Mouse (Mus musculus): Measurements from ENCODE around the gene Arntl2. TPM values are rescaled to one million over a fixed set of nuclear protein-coding genes. Genes with fewer than 3 reads are reported as not detected.

The Arntl2 gene
- total RNA-seq, 1 experiment, result 8.4 TPM

DNA sequence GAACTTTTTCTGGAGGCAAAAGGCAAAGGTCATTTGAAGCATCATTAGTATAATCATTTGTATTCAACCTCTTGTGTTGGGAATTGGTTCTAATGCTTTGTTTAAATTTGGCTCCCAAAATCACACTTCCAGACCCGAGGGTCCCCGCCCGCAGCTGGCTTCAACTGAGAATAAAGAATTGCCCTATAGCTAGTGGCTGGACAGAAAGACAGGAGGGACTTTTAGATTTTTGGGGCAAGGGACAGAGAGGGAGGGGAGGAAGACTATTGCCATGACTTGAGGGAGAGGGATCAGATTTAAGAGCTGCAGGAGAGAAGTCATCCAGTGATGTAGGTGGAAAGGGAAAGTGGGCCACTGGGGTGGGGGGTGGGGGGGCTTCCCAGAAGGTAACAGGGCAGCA, 14.3 kb upstream of the Arntl2 start:
- no peaks in the 10 kb centered on the region for H3K36me3 ChIP-seq (ENCODE audit: control insufficient read depth, insufficient read depth, low read length, poor library complexity, severe bottlenecking)
- H3K9ac ChIP-seq (ENCODE audit: insufficient read depth, low read depth, low read length, poor library complexity, severe bottlenecking), result no peak overlapping the region
- in situ Hi-C loops (cut with MboI; ENCODE audit: low sequenced_read_pairs in 2 of 2, unreplicated experiment in 2 of 2), result no loop called here
- H3K9me3 ChIP-seq (ENCODE audit: control insufficient read depth, insufficient read depth, low read depth, low read length), result no peaks in the 10 kb centered on the region
- no peak overlapping the region for H3K4me3 ChIP-seq (ENCODE audit: insufficient read depth in 1 of 2, low read depth in 1 of 2, low read length in 2 of 2, poor library complexity in 1 of 2, severe bottlenecking in 1 of 2)
- no peak for TF ChIP-seq MAFK (IDR thresholded peaks at IDR 0.05; ENCODE audit: insufficient read depth, low read depth, low read length)
- TF ChIP-seq CHD2 (IDR thresholded peaks at IDR 0.05; ENCODE audit: low read depth, low read length), result no peak
- H3K27ac ChIP-seq (ENCODE audit: insufficient read depth, low read depth, low read length, poor library complexity, severe bottlenecking), result no peak overlapping the region
- no peak for DNase-seq (ENCODE audit: low read depth, low spot score)
- H3K4me1 ChIP-seq (ENCODE audit: control insufficient read depth in 2 of 2, insufficient read depth in 2 of 2, low read length in 2 of 2, poor library complexity in 1 of 2), result no peaks in the 10 kb centered on the region

DNA sequence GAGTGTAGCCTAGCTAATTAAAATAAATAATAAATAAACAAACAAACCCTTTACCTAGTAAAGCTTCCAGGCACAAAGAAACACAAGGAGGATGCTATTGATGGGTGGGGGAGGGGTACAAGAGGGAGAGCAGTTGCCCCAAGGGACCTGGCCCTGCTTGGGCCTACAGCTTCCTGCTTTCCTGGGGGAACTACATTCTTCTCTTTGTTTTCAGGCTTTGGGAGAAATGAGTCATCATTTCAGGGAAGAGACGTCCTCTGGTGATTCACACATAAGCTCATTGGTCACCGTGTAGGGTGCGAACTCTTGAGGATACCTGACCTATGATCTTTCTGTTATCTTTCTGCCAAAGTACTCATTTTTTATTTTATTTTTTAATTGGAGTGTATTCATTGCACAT, 2.3 kb upstream of the Arntl2 start:
- Histone ChIP-seq H3K9me3 (ENCODE audit: control insufficient read depth, insufficient read depth, low read depth, low read length) (no peaks in the 10 kb centered on the region), H3K36me3 (ENCODE audit: control insufficient read depth, insufficient read depth, low read length, poor library complexity, severe bottlenecking) (no peaks in the 10 kb centered on the region), H3K27ac (ENCODE audit: insufficient read depth, low read depth, low read length, poor library complexity, severe bottlenecking) (no peak overlapping the region; the same call in 1 of the 2 replicates), H3K9ac (ENCODE audit: insufficient read depth, low read depth, low read length, poor library complexity, severe bottlenecking) (no peak overlapping the region), H3K4me1 (ENCODE audit: control insufficient read depth in 2 of 2, insufficient read depth in 2 of 2, low read length in 2 of 2, poor library complexity in 1 of 2) (peaks cover 0 to 9% of the 10 kb centered on the region in 2 experiments; a peak in 1 of 4 replicates), H3K4me3 (ENCODE audit: insufficient read depth in 1 of 2, low read depth in 1 of 2, low read length in 2 of 2, poor library complexity in 1 of 2, severe bottlenecking in 1 of 2) (no peak overlapping the region)
- in situ Hi-C loops (cut with MboI; ENCODE audit: low sequenced_read_pairs in 2 of 2, unreplicated experiment in 2 of 2), result no loop called here
- TF ChIP-seq MAFK (IDR thresholded peaks at IDR 0.05; ENCODE audit: insufficient read depth, low read depth, low read length) (no peak), ZC3H11A (IDR thresholded peaks at IDR 0.05; ENCODE audit: borderline replicate concordance, low read depth, low read length) (no peak), ZNF384 (IDR thresholded peaks at IDR 0.05; ENCODE audit: low read depth, low read length) (no peak), HCFC1 (IDR thresholded peaks at IDR 0.05; ENCODE audit: borderline replicate concordance, insufficient read depth, low read length) (no peak), CHD2 (IDR thresholded peaks at IDR 0.05; ENCODE audit: low read depth, low read length) (no peak; the same call in 1 of the 2 replicates)
- DNase-seq (ENCODE audit: low read depth, low spot score), result no peak

DNA sequence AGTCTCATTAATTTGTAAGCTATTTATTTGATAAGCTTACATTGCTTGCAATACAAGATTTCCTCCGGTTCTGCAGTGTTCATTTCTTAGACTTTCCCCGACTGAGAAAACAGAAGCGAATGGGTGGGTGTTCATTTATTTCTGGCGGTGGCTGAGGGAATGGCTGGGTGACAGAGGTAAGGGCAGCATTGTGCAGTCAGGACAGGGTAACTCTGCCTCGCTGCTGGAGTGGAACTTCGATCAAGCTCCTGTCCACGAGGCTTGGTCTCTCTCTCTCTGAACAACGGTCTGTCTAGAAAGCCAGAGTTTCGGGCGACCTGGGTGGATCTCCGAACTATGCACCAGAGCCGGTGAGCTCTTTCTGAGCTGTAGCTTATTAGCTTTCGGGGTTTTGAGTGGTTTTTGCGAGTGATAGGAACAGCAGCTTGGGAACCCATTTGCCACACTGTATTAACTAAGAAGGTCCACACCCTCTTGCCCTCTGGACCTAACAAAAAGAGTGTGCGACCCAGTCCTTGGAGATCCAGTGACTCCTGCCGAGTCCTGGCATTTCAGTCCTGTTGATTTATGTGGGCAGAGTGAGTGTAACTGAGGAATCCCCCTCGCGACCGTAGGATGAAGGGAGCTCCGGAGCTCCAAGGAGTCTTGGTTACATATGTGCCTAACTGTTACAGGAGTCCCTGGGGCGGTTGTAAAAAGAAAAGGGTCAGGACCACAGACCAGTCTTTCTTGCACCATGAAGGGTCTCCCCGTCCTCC, 510 bp upstream of the Arntl2 start:
- H3K4me1 ChIP-seq (ENCODE audit: control insufficient read depth in 2 of 2, insufficient read depth in 2 of 2, low read length in 2 of 2, poor library complexity in 1 of 2), result peaks cover 0 to 9% of the 10 kb centered on the region in 2 experiments; a peak in 1 of 4 replicates
- peak overlapping the region; percentile 62 for H3K9ac ChIP-seq (ENCODE audit: insufficient read depth, low read depth, low read length, poor library complexity, severe bottlenecking)
- in situ Hi-C loops (cut with MboI; ENCODE audit: low sequenced_read_pairs in 2 of 2, unreplicated experiment in 2 of 2), result no loop called here
- no peaks in the 10 kb centered on the region for H3K9me3 ChIP-seq (ENCODE audit: control insufficient read depth, insufficient read depth, low read depth, low read length)
- no peak for TF ChIP-seq CHD2 (IDR thresholded peaks at IDR 0.05; ENCODE audit: low read depth, low read length)
- no peak for TF ChIP-seq ZC3H11A (IDR thresholded peaks at IDR 0.05; ENCODE audit: borderline replicate concordance, low read depth, low read length)
- no peak for TF ChIP-seq ZNF384 (IDR thresholded peaks at IDR 0.05; ENCODE audit: low read depth, low read length)
- no peak for TF ChIP-seq MAFK (IDR thresholded peaks at IDR 0.05; ENCODE audit: insufficient read depth, low read depth, low read length)
- TF ChIP-seq HCFC1 (IDR thresholded peaks at IDR 0.05; ENCODE audit: borderline replicate concordance, insufficient read depth, low read length), result no peak
- DNase-seq (ENCODE audit: low read depth, low spot score), result no peak
- H3K36me3 ChIP-seq (ENCODE audit: control insufficient read depth, insufficient read depth, low read length, poor library complexity, severe bottlenecking), result no peaks in the 10 kb centered on the region
- H3K27ac ChIP-seq (ENCODE audit: insufficient read depth, low read depth, low read length, poor library complexity, severe bottlenecking), result no peak overlapping the region
- peak overlapping the region; percentile 60 to 67 for H3K4me3 ChIP-seq (ENCODE audit: insufficient read depth in 1 of 2, low read depth in 1 of 2, low read length in 2 of 2, poor library complexity in 1 of 2, severe bottlenecking in 1 of 2)

DNA sequence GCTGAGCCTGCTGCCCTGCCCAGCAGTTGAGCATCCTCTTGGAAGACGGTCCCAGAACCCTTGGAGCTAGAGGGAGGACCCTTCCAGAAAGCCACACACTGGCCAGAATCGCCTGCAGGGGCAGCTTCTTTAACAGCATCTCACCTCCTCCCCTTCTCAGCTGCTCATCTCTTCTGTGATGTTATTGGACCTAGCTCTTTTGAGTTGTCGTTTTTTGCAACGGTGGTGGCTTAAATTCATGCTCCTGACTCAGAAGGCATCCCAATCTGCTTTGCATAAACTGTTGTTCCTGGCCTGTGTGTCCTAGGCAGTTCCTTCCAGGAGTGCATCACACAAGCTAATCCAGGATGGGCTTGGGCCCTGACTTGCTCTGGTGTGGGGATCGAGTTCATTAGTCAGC, 1.6 kb downstream of the Arntl2 start:
- no peaks in the 10 kb centered on the region for H3K36me3 ChIP-seq (ENCODE audit: control insufficient read depth, insufficient read depth, low read length, poor library complexity, severe bottlenecking)
- peaks cover 0 to 9% of the 10 kb centered on the region in 2 experiments; a peak in 1 of 4 replicates for H3K4me1 ChIP-seq (ENCODE audit: control insufficient read depth in 2 of 2, insufficient read depth in 2 of 2, low read length in 2 of 2, poor library complexity in 1 of 2)
- in situ Hi-C loops (cut with MboI; ENCODE audit: low sequenced_read_pairs in 2 of 2, unreplicated experiment in 2 of 2), result no loop called here
- H3K9ac ChIP-seq (ENCODE audit: insufficient read depth, low read depth, low read length, poor library complexity, severe bottlenecking), result no peak overlapping the region
- TF ChIP-seq CHD2 (IDR thresholded peaks at IDR 0.05; ENCODE audit: low read depth, low read length), result no peak
- no peak for TF ChIP-seq MAFK (IDR thresholded peaks at IDR 0.05; ENCODE audit: insufficient read depth, low read depth, low read length)
- TF ChIP-seq ZNF384 (IDR thresholded peaks at IDR 0.05; ENCODE audit: low read depth, low read length), result no peak
- TF ChIP-seq HCFC1 (IDR thresholded peaks at IDR 0.05; ENCODE audit: borderline replicate concordance, insufficient read depth, low read length), result no peak
- TF ChIP-seq ZC3H11A (IDR thresholded peaks at IDR 0.05; ENCODE audit: borderline replicate concordance, low read depth, low read length), result no peak
- no peak overlapping the region for H3K4me3 ChIP-seq (ENCODE audit: insufficient read depth in 1 of 2, low read depth in 1 of 2, low read length in 2 of 2, poor library complexity in 1 of 2, severe bottlenecking in 1 of 2)
- H3K9me3 ChIP-seq (ENCODE audit: control insufficient read depth, insufficient read depth, low read depth, low read length), result no peaks in the 10 kb centered on the region
- no peak overlapping the region for H3K27ac ChIP-seq (ENCODE audit: insufficient read depth, low read depth, low read length, poor library complexity, severe bottlenecking)
- no peak for DNase-seq (ENCODE audit: low read depth, low spot score)
